Mouse (Mus musculus): ENCODE measurements at regions not wholly inside any gene's neighbourhood (a gene's known extent, or its start where the extent isn't known, plus 50 kb on each side); places are given as distances from the start of the nearest gene placed in this dataset.

- TF ChIP-seq ZNF384 (IDR thresholded peaks at IDR 0.05; ENCODE audit: low read depth, low read length): peak; percentile 55
- no peak for TF ChIP-seq ZC3H11A (IDR thresholded peaks at IDR 0.05; ENCODE audit: low read depth, low read length)
- dilution Hi-C loops (cut with MboI; ENCODE audit: extremely low pct_ligation_motif_present, extremely low pct_unique_long_range_greater_than_20kb, low sequenced_read_pairs) (no loop called here), in situ Hi-C loops (cut with MboI; ENCODE audit: low pct_ligation_motif_present, low pct_unique_long_range_greater_than_20kb, low sequenced_read_pairs) (no loop called here)
- Histone ChIP-seq H3K27me3 (replicated peaks) (no peaks in the 10 kb centered on the region), H3K79me2 (replicated peaks; ENCODE audit: control insufficient read depth, extremely low read depth, insufficient read depth, poor library complexity, severe bottlenecking) (no peaks in the 10 kb centered on the region), H3K4me2 (ENCODE audit: insufficient read depth, low read depth, poor library complexity, severe bottlenecking) (no peak overlapping the region), H3K9ac (ENCODE audit: insufficient read depth, low read depth) (no peak overlapping the region), H3K36me3 (replicated peaks in 1 of 2; ENCODE audit: control insufficient read depth in 1 of 2, insufficient read depth in 1 of 2, low read length in 1 of 2) (no peaks in the 10 kb centered on the region), H3K9me3 (replicated peaks; ENCODE audit: low read length) (peaks cover 4% of the 10 kb centered on the region), H3K27ac (ENCODE audit: insufficient read depth, low read depth) (no peak overlapping the region), H3K4me3 (replicated peaks in 1 of 3; ENCODE audit: low read depth in 2 of 3, low read length in 2 of 3, poor library complexity in 1 of 3) (no peak overlapping the region), H3K4me1 (ENCODE audit: control insufficient read depth in 1 of 2, insufficient read depth in 2 of 2) (peaks cover 6 to 25% of the 10 kb centered on the region in 2 experiments)
- no peak for DNase-seq (ENCODE audit: extremely low read depth)
Measured at GRCm38 (mm10) chr17:82829415-82829814, 385.7 kb upstream of the Pkdcc start.

DNA sequence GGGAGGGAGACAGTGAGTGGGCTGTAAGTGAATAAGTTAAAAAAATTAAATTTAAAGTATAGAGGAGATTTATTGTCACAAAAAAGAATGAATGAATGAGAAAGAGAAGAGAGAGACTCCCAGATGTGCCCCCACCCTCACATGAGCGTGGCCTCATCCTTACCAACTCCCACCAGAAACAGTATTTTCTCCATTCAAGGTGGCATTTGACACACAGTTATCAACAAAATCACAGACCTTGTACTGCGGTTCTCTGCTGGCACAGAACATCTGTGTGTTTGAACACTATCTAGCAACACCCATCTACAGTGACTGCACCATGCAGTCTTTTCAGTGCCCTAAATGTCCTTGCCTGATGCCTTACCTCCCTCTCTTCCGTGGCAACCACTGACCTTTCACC, 380.9 kb upstream of the Pkdcc start:
- in situ Hi-C loops (cut with MboI; ENCODE audit: low pct_ligation_motif_present, low pct_unique_long_range_greater_than_20kb, low sequenced_read_pairs): no loop called here
- no peak for DNase-seq (ENCODE audit: extremely low read depth)
- H3K4me3 ChIP-seq (replicated peaks in 1 of 3; ENCODE audit: low read depth in 2 of 3, low read length in 2 of 3, poor library complexity in 1 of 3): no peak overlapping the region
- H3K27me3 ChIP-seq (replicated peaks): no peaks in the 10 kb centered on the region
- no peak for TF ChIP-seq SIN3A (IDR thresholded peaks at IDR 0.05; ENCODE audit: low read length)
- no peak for TF ChIP-seq NELFE (IDR thresholded peaks at IDR 0.05; ENCODE audit: low read depth, low read length)
- TF ChIP-seq MAFK (IDR thresholded peaks at IDR 0.05; ENCODE audit: insufficient replicate concordance, low read length): no peak
- no peak for TF ChIP-seq RCOR1 (conservative IDR thresholded peaks at IDR 0.05; ENCODE audit: low read depth, low read length)
- TF ChIP-seq HCFC1 (IDR thresholded peaks at IDR 0.05; ENCODE audit: low read depth, low read length): no peak
- no peak for TF ChIP-seq POLR2AphosphoS2 (IDR thresholded peaks at IDR 0.05; ENCODE audit: low read depth, low read length)
- no peak for TF ChIP-seq ZMIZ1 (IDR thresholded peaks at IDR 0.05; ENCODE audit: low read depth, low read length)
- TF ChIP-seq MAZ (IDR thresholded peaks at IDR 0.05; ENCODE audit: low read depth, low read length): no peak
- TF ChIP-seq ZNF384 (IDR thresholded peaks at IDR 0.05; ENCODE audit: low read depth, low read length): no peak
- TF ChIP-seq TCF12 (IDR thresholded peaks at IDR 0.05; ENCODE audit: low read depth, low read length): no peak
- no peak for TF ChIP-seq USF1 (IDR thresholded peaks at IDR 0.05; ENCODE audit: low read depth, low read length)
- no peak for TF ChIP-seq BHLHE40 (IDR thresholded peaks at IDR 0.05; ENCODE audit: low read depth, low read length)
- H3K79me2 ChIP-seq (replicated peaks; ENCODE audit: control insufficient read depth, extremely low read depth, insufficient read depth, poor library complexity, severe bottlenecking): no peaks in the 10 kb centered on the region
- no peak overlapping the region for H3K9ac ChIP-seq (ENCODE audit: insufficient read depth, low read depth)
- no peaks in the 10 kb centered on the region for H3K9me3 ChIP-seq (replicated peaks; ENCODE audit: low read length)
- H3K4me1 ChIP-seq (ENCODE audit: control insufficient read depth in 1 of 2, insufficient read depth in 2 of 2): no peaks in the 10 kb centered on the region
- no peaks in the 10 kb centered on the region for H3K36me3 ChIP-seq (replicated peaks in 1 of 2; ENCODE audit: control insufficient read depth in 1 of 2, insufficient read depth in 1 of 2, low read length in 1 of 2)
- H3K4me2 ChIP-seq (ENCODE audit: insufficient read depth, low read depth, poor library complexity, severe bottlenecking): no peak overlapping the region
- dilution Hi-C loops (cut with MboI; ENCODE audit: extremely low pct_ligation_motif_present, extremely low pct_unique_long_range_greater_than_20kb, low sequenced_read_pairs): no loop called here
- H3K27ac ChIP-seq (ENCODE audit: insufficient read depth, low read depth): no peak overlapping the region

DNA sequence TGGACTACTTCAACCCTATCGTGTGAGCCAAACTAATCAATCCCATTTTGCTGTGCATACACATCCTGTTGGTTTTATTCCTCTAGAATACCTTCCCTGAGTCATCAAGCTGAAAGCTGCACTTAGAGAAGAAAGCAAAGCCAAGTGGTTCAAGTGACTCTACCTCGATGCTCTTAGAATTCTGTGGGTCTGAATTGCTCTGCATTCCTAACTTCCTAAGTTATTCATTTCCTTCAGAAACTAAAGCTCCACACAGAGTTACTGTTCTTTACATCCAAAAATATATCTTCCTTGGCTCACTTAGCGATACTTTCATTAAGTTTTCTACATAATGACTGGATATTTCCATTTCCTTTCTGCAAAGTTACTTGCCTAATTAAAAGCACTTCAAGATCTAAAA, 379.0 kb upstream of the Pkdcc start:
- H3K4me1 ChIP-seq (ENCODE audit: control insufficient read depth in 1 of 2, insufficient read depth in 2 of 2): peaks cover 0 to 2% of the 10 kb centered on the region in 2 experiments; a peak in 1 of 4 replicates
- no peak for DNase-seq (ENCODE audit: extremely low read depth)
- no peaks in the 10 kb centered on the region for H3K79me2 ChIP-seq (replicated peaks; ENCODE audit: control insufficient read depth, extremely low read depth, insufficient read depth, poor library complexity, severe bottlenecking)
- H3K27ac ChIP-seq (ENCODE audit: insufficient read depth, low read depth): no peak overlapping the region
- H3K4me2 ChIP-seq (ENCODE audit: insufficient read depth, low read depth, poor library complexity, severe bottlenecking): no peak overlapping the region
- no peaks in the 10 kb centered on the region for H3K9me3 ChIP-seq (replicated peaks; ENCODE audit: low read length)
- no peak for TF ChIP-seq PAX5 (IDR thresholded peaks at IDR 0.05; ENCODE audit: low read length)
- no peak for TF ChIP-seq MAZ (IDR thresholded peaks at IDR 0.05; ENCODE audit: low read depth, low read length)
- no peak for TF ChIP-seq SIN3A (IDR thresholded peaks at IDR 0.05; ENCODE audit: low read length)
- TF ChIP-seq NELFE (IDR thresholded peaks at IDR 0.05; ENCODE audit: low read depth, low read length): no peak
- TF ChIP-seq ELF1 (IDR thresholded peaks at IDR 0.05; ENCODE audit: low read depth, low read length): no peak
- TF ChIP-seq ETS1 (conservative IDR thresholded peaks at IDR 0.05; ENCODE audit: low read depth, low read length): no peak
- no peak for TF ChIP-seq SMC3 (IDR thresholded peaks at IDR 0.05; ENCODE audit: low read depth, low read length)
- no peak for TF ChIP-seq TCF12 (IDR thresholded peaks at IDR 0.05; ENCODE audit: low read depth, low read length)
- no peak for TF ChIP-seq RAD21 (IDR thresholded peaks at IDR 0.05; ENCODE audit: low read depth, low read length)
- in situ Hi-C loops (cut with MboI; ENCODE audit: low pct_ligation_motif_present, low pct_unique_long_range_greater_than_20kb, low sequenced_read_pairs): no loop called here
- no peaks in the 10 kb centered on the region for H3K36me3 ChIP-seq (replicated peaks in 1 of 2; ENCODE audit: control insufficient read depth in 1 of 2, insufficient read depth in 1 of 2, low read length in 1 of 2)
- H3K4me3 ChIP-seq (replicated peaks in 1 of 3; ENCODE audit: low read depth in 2 of 3, low read length in 2 of 3, poor library complexity in 1 of 3): no peak overlapping the region
- H3K27me3 ChIP-seq (replicated peaks): no peaks in the 10 kb centered on the region
- H3K9ac ChIP-seq (ENCODE audit: insufficient read depth, low read depth): no peak overlapping the region
- dilution Hi-C loops (cut with MboI; ENCODE audit: extremely low pct_ligation_motif_present, extremely low pct_unique_long_range_greater_than_20kb, low sequenced_read_pairs): no loop called here

All from CH12.LX (cell line).